Mouse (Mus musculus): Measurements from ENCODE around the gene Slc46a3. TPM values are rescaled to one million over a fixed set of nuclear protein-coding genes. Genes with fewer than 3 reads are reported as not detected.

Slc46a3 gene
- polyA plus RNA-seq, 1 experiment from 2014 or later, result 5.2 TPM

DNA sequence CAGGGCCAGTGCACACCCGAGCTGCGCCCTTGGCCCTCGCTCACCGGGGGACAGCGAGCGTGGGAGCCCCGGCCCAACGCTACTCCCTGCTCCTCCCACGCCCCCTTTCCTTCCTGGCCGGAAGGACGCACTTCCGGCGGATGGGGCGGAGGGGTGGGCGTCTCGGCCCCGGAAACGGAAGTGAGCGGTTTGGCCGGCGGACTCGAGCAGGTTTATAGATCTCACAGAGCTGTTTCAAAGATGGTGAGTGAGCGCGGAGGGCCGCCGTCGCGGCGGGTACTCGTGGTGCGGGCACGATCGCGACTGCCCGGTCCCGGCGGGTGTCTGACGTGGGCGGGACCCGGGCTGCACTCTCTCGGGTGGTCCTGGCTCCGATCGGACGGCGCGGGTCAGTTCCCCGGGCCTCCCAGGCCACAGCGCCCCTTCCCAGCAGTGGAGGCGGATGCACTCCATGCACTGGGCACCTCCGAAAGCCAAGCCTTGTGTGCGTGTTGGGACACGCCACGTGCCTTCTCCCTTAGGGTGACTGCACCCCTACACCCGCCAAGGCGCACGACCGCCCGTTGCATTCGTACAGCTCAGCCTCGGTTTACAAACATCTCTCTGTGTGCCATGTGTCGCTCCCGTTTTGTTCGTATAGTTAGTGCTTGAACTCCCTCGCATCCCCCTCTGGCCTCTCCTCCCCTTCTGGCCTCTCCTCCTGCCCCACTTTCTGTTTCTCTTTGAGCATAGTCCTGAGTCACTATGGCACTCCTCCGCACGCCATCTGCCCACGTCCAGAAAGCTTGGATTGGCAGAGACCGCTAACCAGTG lies 34.0 kb downstream of the Slc46a3 start, which contains the start of gene Pomp:
Gene Pomp, plus strand, starts transcription at position 13 of the 813 bp plus-strand sequence.
- WGBS, result 1% methylated on average over 62 of the region's 68 CpGs
- Histone ChIP-seq H3K4me2 (peak within 1 kb of the TSS; percentile 92), H3K27ac (replicated peaks) (peak within 1 kb of the TSS; percentile 80)

DNA sequence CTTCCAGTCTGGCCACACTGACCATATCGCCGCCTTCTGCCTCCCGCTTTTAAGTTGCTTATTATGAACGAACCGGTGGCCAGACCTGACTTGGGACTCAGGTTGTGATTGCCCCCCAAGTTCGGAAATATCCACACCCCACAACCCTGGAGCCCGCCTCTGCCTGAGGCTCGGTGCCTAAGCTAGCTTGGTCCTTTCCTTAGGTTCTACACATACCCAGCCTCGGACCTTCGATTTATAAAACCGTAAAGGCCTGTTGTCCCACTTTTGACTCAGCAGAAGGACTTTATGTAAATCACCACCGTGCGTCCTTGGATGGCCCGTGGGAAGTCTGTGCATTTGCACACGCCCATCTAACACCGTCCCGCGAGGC lies 34.6 kb downstream of the Slc46a3 start:
- Histone ChIP-seq H3K4me2 (peak overlapping the region; percentile 92), H3K9me3 (no peaks in the 10 kb centered on the region), H3K4me3 (peak overlapping the region; percentile 85), H3K4me1 (replicated peaks) (peaks cover 25% of the 10 kb centered on the region), H3K9ac (peak overlapping the region; percentile 87), H3K36me3 (peaks cover 15% of the 10 kb centered on the region), H3K27ac (replicated peaks) (peak overlapping the region; percentile 80), H3K27me3 (no peaks in the 10 kb centered on the region)
- no peak for ATAC-seq (ENCODE audit: low FRiP score, low read depth)
- 1% methylated on average over 18 of the region's 18 CpGs for WGBS

More for the DNA sequence above, 34.0 kb downstream of the Slc46a3 start, which contains the start of gene Pomp:
- no peaks in the 10 kb centered on the region for H3K27me3 ChIP-seq
- ATAC-seq (ENCODE audit: low FRiP score, low read depth), result peak; percentile 96
- peaks cover 25% of the 10 kb centered on the region for H3K4me1 ChIP-seq (replicated peaks)
- peaks cover 16% of the 10 kb centered on the region for H3K36me3 ChIP-seq
- H3K9me3 ChIP-seq, result no peaks in the 10 kb centered on the region
- peak within 1 kb of the TSS; percentile 87 for H3K9ac ChIP-seq
- peak within 1 kb of the TSS; percentile 85 for H3K4me3 ChIP-seq

DNA sequence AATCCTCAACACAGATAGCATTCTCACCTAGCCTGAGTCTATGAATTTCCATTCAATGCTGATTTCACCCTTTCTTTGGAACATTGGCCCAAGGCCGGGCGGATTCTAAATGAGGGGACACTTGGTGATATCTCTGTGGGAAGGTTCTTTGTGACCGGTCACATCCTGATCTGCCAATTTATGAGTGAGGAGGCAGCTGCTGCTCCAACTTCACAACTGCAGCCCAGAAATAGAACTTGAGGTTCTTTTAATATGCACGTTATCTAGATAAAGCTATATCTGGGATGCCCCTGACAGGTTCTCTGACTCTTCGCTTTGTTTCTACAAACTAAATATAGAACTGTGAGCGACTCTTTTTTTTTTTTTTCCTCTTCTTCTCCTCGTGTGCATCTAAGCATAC lies 44.4 kb downstream of the Slc46a3 start:
- Histone ChIP-seq H3K27me3 (no peaks in the 10 kb centered on the region), H3K36me3 (no peaks in the 10 kb centered on the region), H3K27ac (replicated peaks) (no peak overlapping the region), H3K4me2 (no peak overlapping the region), H3K4me3 (no peak overlapping the region), H3K4me1 (replicated peaks) (no peaks in the 10 kb centered on the region), H3K9ac (no peak overlapping the region), H3K9me3 (no peaks in the 10 kb centered on the region)
- WGBS, result 77% methylated on average over 7 of the region's 7 CpGs
- ATAC-seq (ENCODE audit: low FRiP score, low read depth), result no peak

DNA sequence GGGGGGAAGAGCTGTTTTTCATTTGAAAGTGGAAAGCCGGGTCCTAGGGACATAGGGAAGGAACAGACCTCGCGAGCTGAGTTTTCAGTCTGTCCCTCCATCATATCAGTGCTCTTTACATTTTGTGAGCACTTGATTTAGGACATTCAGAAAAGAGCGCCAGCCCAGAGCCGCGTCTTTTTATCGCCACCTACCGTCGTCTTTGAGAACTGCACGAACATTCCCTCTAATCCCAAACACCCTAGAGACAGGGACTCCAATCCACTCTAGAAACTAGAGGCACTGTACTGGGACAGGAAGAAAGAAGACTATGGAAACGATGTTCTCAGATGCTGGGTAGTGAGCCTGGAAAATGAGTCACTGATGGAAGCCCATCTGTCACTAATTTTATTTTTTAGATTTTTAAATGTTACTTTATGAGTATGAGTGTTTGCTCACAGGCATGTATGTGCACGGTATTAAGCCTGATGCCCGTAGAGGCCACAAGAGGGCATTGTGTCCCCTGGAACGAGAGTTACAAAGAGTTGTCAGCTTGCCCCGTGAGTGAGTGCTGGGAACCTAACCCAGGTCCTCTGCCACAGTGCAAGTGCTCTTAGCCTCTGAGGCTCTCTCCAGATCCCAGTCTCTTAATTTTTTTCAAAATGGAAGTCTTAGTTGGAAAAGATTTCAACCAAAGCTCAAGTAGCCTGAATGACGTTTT lies 46.3 kb downstream of the Slc46a3 start:
- peak; percentile 42; the same call in 1 of the 2 replicates for ATAC-seq (ENCODE audit: low FRiP score, low read depth)
- no peak overlapping the region for H3K9ac ChIP-seq
- no peaks in the 10 kb centered on the region for H3K27me3 ChIP-seq
- H3K9me3 ChIP-seq, result no peaks in the 10 kb centered on the region
- no peaks in the 10 kb centered on the region for H3K4me1 ChIP-seq (replicated peaks)
- WGBS, result 22% methylated on average over 16 of the region's 16 CpGs
- no peak overlapping the region for H3K27ac ChIP-seq (replicated peaks)
- H3K4me2 ChIP-seq, result peak overlapping the region; percentile 28
- H3K36me3 ChIP-seq, result no peaks in the 10 kb centered on the region
- no peak overlapping the region for H3K4me3 ChIP-seq

DNA sequence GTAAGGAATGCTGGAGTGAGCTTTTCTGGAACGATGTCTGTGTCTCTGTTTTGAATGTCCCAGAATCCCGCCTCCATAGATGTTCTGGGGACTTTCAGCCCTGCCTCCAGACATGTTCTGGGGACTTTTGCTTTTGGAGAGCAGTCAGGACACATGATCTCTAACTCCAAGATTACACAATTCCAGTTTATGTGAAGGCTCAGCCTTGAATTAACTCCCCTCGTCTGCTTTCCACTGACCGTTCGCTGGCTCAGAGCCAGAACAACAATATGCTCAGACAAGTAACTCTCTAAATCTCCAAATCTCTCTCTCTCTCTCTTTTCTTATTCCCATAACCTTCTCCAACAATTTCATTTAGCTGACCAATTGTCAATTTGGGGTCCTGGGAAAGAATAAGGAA lies 47.3 kb downstream of the Slc46a3 start:
- 66% methylated on average over 5 of the region's 5 CpGs for WGBS

DNA sequence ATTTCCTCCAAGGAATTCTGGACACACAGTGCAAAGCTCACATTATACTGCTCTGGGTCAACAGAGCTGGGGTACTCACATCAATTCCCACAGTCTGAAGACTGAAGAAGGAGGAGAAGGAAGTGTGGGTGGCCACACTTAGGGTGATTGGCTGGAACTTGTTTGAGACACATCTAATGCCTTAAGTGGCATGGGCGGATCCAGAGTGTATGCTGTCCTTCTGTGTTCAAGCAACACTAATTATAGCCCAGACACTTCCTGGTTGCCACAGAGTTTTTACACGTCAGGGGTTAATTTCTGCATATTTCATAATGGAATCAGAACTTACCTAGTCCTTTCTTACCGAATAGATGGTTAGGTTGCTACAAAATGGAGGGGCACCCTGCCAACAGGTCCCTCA lies 49.3 kb downstream of the Slc46a3 start:
- ATAC-seq (ENCODE audit: low FRiP score, low read depth), result no peak
- Histone ChIP-seq H3K36me3 (no peaks in the 10 kb centered on the region), H3K4me3 (no peak overlapping the region), H3K4me1 (replicated peaks) (no peaks in the 10 kb centered on the region), H3K9me3 (no peaks in the 10 kb centered on the region), H3K27me3 (no peaks in the 10 kb centered on the region), H3K27ac (replicated peaks) (no peak overlapping the region), H3K9ac (no peak overlapping the region), H3K4me2 (no peak overlapping the region)
- 85% methylated on average over 3 of the region's 3 CpGs for WGBS

More for the DNA sequence above, 47.3 kb downstream of the Slc46a3 start:
- H3K27ac ChIP-seq (replicated peaks), result no peak overlapping the region
- no peak overlapping the region for H3K4me2 ChIP-seq
- no peak for ATAC-seq (ENCODE audit: low FRiP score, low read depth)
- H3K36me3 ChIP-seq, result no peaks in the 10 kb centered on the region
- H3K9ac ChIP-seq, result no peak overlapping the region
- H3K27me3 ChIP-seq, result no peaks in the 10 kb centered on the region
- H3K4me3 ChIP-seq, result no peak overlapping the region
- H3K9me3 ChIP-seq, result no peaks in the 10 kb centered on the region
- H3K4me1 ChIP-seq (replicated peaks), result no peaks in the 10 kb centered on the region

DNA sequence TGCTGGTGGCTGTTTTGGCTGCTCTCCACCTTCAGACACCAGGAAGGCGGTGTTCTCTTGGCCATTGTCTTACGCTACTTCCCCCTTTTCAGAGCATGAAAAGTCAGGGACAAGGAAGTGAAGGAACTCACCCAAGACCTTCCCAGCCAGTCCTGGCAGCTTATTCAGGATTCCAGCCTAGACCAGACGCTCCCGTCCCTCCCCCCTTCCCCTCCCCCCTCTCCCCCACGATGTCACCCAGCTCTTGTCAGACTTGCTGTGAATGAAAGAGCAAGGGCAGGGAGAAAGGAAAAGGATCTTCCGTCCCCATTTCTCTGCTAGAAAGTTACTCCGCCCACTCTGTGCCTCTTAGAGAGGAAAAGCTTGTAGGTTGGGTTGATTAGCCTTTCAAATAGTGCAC lies 51.3 kb downstream of the Slc46a3 start:
- Histone ChIP-seq H3K36me3 (no peaks in the 10 kb centered on the region), H3K9ac (no peak overlapping the region), H3K4me3 (no peak overlapping the region), H3K27me3 (no peaks in the 10 kb centered on the region), H3K9me3 (no peaks in the 10 kb centered on the region), H3K4me2 (no peak overlapping the region), H3K27ac (replicated peaks) (no peak overlapping the region), H3K4me1 (replicated peaks) (no peaks in the 10 kb centered on the region)
- 49% methylated on average over 7 of the region's 7 CpGs for WGBS
- no peak for ATAC-seq (ENCODE audit: low FRiP score, low read depth)

DNA sequence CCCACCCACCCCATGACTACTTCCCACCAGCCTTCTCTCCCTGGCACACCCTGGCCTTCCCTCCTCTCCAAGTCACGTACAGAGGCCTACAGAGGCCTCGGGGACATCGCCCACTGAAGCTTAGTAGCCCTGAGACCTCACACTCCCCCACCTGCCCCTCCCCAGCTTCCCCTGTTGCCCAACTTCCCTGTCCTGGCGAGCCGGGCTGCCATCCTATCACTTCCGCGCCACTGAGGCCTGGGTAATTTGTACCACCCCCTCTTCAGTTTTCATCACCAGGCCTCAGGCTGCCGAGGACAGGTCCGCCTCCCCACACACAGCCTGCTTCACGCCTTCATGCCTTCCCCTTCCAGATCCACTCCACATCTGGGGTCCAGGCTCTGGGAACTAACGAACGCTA lies 55.2 kb downstream of the Slc46a3 start:
- Histone ChIP-seq H3K27me3 (peaks cover 2% of the 10 kb centered on the region; the same call in 1 of the 2 replicates), H3K4me1 (replicated peaks) (peaks cover 4% of the 10 kb centered on the region), H3K4me2 (no peak overlapping the region), H3K9ac (no peak overlapping the region), H3K27ac (replicated peaks) (no peak overlapping the region), H3K4me3 (no peak overlapping the region), H3K9me3 (no peaks in the 10 kb centered on the region), H3K36me3 (no peaks in the 10 kb centered on the region)
- 87% methylated on average over 12 of the region's 12 CpGs for WGBS
- ATAC-seq (ENCODE audit: low FRiP score, low read depth), result no peak

DNA sequence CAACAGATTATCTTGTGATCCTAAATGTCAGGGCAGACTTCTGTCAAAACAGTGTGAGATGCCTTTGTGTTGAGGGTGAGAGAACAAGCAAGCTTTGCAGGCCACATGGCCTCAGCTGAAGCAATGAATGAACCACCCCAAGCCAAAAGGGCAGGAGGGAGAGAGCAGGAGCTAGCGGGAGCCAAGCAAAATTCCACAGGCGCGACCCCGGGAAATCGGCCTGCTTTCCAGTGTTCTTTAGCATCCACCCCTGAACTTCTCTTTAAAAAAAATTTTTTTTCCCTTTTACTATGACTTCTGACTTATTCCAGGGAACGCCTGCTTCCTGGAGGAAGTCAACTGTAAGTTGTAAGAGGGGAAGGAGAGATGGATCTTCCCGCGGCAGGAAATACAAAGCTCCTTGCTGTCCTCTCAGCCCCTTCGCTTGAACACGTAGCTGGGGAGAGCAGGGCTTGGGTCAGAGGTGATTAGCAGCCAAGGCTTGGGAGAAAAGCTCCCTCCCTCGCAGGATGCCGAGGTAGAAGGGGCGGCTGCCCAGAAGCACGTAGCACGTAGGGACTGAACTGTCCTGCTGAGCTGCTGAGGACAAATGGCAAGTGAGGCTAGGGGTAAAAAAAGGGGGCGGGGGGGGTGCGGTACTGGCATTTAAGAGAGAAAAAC lies 59.6 kb downstream of the Slc46a3 start:
- no peaks in the 10 kb centered on the region for H3K9me3 ChIP-seq
- H3K4me1 ChIP-seq (replicated peaks), result peaks cover 4% of the 10 kb centered on the region
- no peak for ATAC-seq (ENCODE audit: low FRiP score, low read depth)
- no peaks in the 10 kb centered on the region for H3K36me3 ChIP-seq
- H3K27me3 ChIP-seq, result peaks cover 3% of the 10 kb centered on the region; the same call in 1 of the 2 replicates
- H3K4me3 ChIP-seq, result no peak overlapping the region
- no peak overlapping the region for H3K27ac ChIP-seq (replicated peaks)
- H3K4me2 ChIP-seq, result peak overlapping the region; percentile 11; the same call in 1 of the 2 replicates
- WGBS, result 14% methylated on average over 17 of the region's 17 CpGs
- no peak overlapping the region for H3K9ac ChIP-seq

DNA sequence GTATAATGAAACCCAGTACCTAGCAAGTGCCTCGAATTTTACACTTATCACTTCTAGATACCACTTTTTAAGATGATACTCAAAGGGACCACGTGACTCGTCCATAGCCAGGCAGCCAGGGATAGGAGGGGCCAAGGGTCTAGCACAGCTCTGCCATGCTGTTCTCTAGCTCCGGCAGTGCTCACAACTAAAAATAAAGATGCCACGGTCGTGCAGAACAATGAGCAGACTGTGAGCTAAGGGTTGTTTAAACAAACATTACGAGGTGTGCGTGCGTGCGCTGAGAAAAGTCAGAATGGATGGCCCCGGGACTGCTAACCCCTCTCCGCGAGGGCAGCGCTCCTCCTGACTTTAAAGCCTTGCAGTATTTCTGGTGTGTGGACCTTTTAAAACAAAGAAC lies 61.8 kb downstream of the Slc46a3 start:
- H3K4me3 ChIP-seq, result no peak overlapping the region
- H3K27ac ChIP-seq (replicated peaks), result no peak overlapping the region
- no peaks in the 10 kb centered on the region for H3K9me3 ChIP-seq
- 43% methylated on average over 14 of the region's 14 CpGs for WGBS
- H3K27me3 ChIP-seq, result peaks cover 3% of the 10 kb centered on the region; the same call in 1 of the 2 replicates
- H3K36me3 ChIP-seq, result no peaks in the 10 kb centered on the region
- H3K4me1 ChIP-seq (replicated peaks), result peaks cover 4% of the 10 kb centered on the region
- ATAC-seq (ENCODE audit: low FRiP score, low read depth), result no peak
- no peak overlapping the region for H3K9ac ChIP-seq
- H3K4me2 ChIP-seq, result 0 out of 2 replicates have a peak overlapping the region, but pooled peaks have one; percentile 23

DNA sequence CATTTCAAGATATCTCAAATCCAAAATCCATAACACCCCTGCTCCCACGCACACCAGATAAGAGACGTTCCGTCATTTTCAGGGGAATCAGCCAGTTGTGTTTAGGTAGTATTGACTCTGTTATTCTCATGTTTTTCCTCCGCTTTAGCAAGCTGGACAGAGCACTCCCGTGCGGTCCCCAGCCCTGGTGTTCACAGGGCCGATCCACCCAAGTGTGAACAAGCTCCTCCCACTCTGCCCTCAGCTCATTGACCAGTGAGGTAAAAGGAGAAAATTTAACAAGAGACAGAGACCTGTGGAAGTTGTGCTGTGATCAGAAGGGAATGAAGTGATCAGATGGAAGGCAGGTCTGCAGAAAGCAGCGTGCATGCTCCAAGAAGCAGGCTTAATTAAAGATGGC lies 65.8 kb downstream of the Slc46a3 start:
- Histone ChIP-seq H3K27ac (replicated peaks) (no peak overlapping the region), H3K27me3 (no peaks in the 10 kb centered on the region), H3K4me2 (no peak overlapping the region), H3K36me3 (no peaks in the 10 kb centered on the region), H3K9me3 (no peaks in the 10 kb centered on the region), H3K4me1 (replicated peaks) (peaks cover 5% of the 10 kb centered on the region; the same call in 1 of the 2 replicates), H3K9ac (no peak overlapping the region), H3K4me3 (no peak overlapping the region)
- 65% methylated on average over 8 of the region's 8 CpGs for WGBS
- no peak for ATAC-seq (ENCODE audit: low FRiP score, low read depth)

Data from hindbrain, embryonic 15.5 days (tissue).